Mouse (Mus musculus) gastrocnemius, adult 2 months (tissue): ENCODE data around the gene Mapk7. TPM values are rescaled to one million over a fixed set of nuclear protein-coding genes. Genes with fewer than 3 reads are reported as not detected.

ENCODE experiments used
- DNase-seq: peaks from one replicate; pipeline ENCODE4 v3.0.0; 2022
- H3K27ac ChIP-seq: fragments of 200-600 bp; 2 replicates; pipeline ENCODE4 v1.8.1; 2022; ENCODE audit warnings: mild to moderate bottlenecking
- H3K4me3 ChIP-seq: fragments of 200-600 bp; 2 replicates; pipeline ENCODE4 v1.8.1; 2022; ENCODE audit warnings: mild to moderate bottlenecking, moderate library complexity
- CTCF ChIP-seq: fragments of 200-600 bp; IDR thresholded peaks from 2 replicates; pipeline ENCODE4 v1.8.1; 2022; ENCODE audit warnings: antibody characterized with exemption, mild to moderate bottlenecking, moderate library complexity
- intact Hi-C: fragments of 180-260 bp; cut with DNase I; formaldehyde crosslinking; loops from one replicate; pipeline ENCODE4 v1.15.1; 2025
- total RNA-seq, 2 experiments: library from RNA; stranded (reverse); gene quantifications; 2 replicates each; pipeline ENCODE4 v1.2.3; 2021

Gene Mapk7
- total RNA-seq, 2 experiments from 2014 or later: 2.7 to 2.9 TPM

GRCm38 (mm10) chr11:61473630-61474029 lies 20.6 kb downstream of the Mapk7 start:
- Histone ChIP-seq H3K4me3 (no peak overlapping the region), H3K27ac (no peak overlapping the region)
- intact Hi-C loops: no loop called here
- no peak for DNase-seq
- no peak for TF ChIP-seq CTCF

DNA sequence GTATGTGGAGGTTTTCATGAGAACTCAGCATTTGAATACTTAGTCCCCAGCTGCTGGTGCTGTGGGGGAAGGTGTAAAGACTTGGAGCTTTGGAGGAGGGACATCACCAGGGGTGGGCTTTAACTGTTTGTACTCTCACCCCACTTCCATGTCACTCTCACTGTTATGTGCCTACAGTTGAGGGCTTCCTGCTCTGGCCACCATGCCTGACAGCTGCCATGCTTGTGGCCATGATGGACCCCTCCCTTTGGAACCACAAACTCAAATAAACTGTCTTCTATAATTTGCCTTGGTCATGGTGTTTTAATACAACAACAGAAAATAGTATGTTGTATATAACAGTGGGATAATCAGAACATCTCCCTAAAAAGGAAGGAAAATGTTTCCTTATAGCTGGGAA lies 23.3 kb downstream of the Mapk7 start:
- intact Hi-C loops: no loop called here
- no peak for DNase-seq
- no peak for TF ChIP-seq CTCF
- Histone ChIP-seq H3K27ac (no peak overlapping the region), H3K4me3 (no peak overlapping the region)

- no peak overlapping the region for H3K27ac ChIP-seq
- intact Hi-C loops: no loop called here
- DNase-seq: no peak
- no peak overlapping the region for H3K4me3 ChIP-seq
- TF ChIP-seq CTCF: no peak
Measured at GRCm38 (mm10) chr11:61469317-61469917, 24.8 kb downstream of the Mapk7 start.

- Histone ChIP-seq H3K4me3 (no peak overlapping the region), H3K27ac (no peak overlapping the region)
- no peak for TF ChIP-seq CTCF
- intact Hi-C loops: no loop called here
- no peak for DNase-seq
Measured at GRCm38 (mm10) chr11:61468534-61468933, 25.7 kb downstream of the Mapk7 start.

- H3K27ac ChIP-seq: no peak overlapping the region
- no peak for DNase-seq
- H3K4me3 ChIP-seq: no peak overlapping the region
- intact Hi-C loops: no loop called here
- TF ChIP-seq CTCF: no peak
Measured at GRCm38 (mm10) chr11:61465422-61465821, 28.8 kb downstream of the Mapk7 start.

- H3K4me3 ChIP-seq: no peak overlapping the region
- TF ChIP-seq CTCF: no peak
- intact Hi-C loops: no loop called here
- H3K27ac ChIP-seq: no peak overlapping the region
- DNase-seq: no peak
Measured at GRCm38 (mm10) chr11:61464071-61464470, 30.1 kb downstream of the Mapk7 start.

DNA sequence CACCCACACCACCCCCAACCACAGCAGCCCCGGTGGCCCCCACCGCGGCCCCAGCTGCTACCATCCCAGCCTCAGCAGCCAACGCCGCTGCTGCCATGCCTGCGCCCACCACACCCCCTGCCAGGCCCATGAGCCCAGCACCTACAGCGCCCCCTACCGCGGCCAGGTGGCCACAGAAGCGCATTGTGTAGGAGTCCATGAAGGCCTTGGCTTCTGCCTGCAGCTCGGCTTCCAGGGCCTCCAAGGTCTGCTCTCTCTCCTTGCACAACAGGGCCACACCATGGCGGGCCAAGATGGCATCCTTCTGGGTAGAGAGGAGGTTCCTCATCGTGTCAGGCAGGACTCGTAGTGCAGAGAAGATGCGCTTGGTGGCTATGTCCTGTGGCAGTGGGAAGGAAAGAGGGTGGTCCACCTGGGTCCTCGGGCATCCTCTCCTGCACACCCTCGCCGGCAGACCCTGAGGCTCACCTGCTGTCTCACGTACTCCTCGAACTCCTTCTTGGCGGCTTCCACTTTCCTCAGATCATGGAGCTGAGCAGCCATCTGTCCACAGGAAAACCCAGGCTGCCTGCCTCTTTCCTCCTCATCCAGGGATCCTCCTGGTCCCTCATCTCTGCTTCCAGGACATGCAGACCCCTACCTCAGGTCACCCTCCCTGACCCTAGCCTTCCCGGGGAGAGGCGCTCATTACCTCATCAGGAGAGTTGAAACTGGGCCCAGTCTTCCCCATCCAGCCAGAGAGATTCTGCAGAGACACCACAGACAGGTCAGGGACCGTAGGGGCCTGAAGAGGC lies 44.5 kb downstream of the Mapk7 start:
- intact Hi-C loops: no loop called here
- peak overlapping the region; percentile 57 for H3K27ac ChIP-seq
- no peak; the same call in 1 of the 2 replicates for TF ChIP-seq CTCF
- DNase-seq: peak; percentile 26
- H3K4me3 ChIP-seq: no peak overlapping the region

- no peak overlapping the region for H3K4me3 ChIP-seq
- intact Hi-C loops: no loop called here
- no peak for TF ChIP-seq CTCF
- H3K27ac ChIP-seq: peak overlapping the region; percentile 57
- peak; percentile 79 for DNase-seq
Measured at GRCm38 (mm10) chr11:61448599-61449225, 45.5 kb downstream of the Mapk7 start.

GRCm38 (mm10) chr11:61448041-61448440 lies 46.2 kb downstream of the Mapk7 start:
- Histone ChIP-seq H3K27ac (peak overlapping the region; percentile 53), H3K4me3 (no peak overlapping the region)
- DNase-seq: peak; percentile 36
- TF ChIP-seq CTCF: no peak
- intact Hi-C loops: no loop called here

DNA sequence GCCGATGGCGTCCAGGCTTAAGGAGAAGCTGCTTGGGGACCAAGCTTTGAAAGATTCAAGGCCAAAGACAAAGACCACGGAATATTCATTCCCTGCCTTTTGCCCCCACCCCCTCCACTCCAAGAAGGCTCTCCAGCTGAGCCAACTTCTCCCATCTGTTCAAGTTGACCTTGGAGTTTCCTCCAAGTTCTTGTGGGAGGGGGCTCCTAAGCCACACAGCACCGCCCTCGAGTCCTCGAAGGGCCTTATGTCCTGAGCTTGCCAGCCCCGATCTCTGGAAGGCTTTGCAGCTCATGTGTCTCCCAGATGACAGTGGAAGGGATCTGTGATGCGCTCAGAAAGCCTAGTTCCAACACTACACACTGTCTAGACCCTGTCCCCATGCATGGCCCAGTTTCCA lies 46.9 kb downstream of the Mapk7 start:
- H3K27ac ChIP-seq: peak overlapping the region; percentile 53; the same call in 1 of the 2 replicates
- H3K4me3 ChIP-seq: no peak overlapping the region
- intact Hi-C loops: no loop called here
- peak; percentile 40 for DNase-seq
- TF ChIP-seq CTCF: no peak

- no peak for DNase-seq
- no peak for TF ChIP-seq CTCF
- intact Hi-C loops: no loop called here
- H3K4me3 ChIP-seq: no peak overlapping the region
- H3K27ac ChIP-seq: no peak overlapping the region
Measured at GRCm38 (mm10) chr11:61443807-61444206, 50.4 kb downstream of the Mapk7 start.

GRCm38 (mm10) chr11:61441670-61442069 lies 52.5 kb downstream of the Mapk7 start:
- intact Hi-C loops: no loop called here
- no peak for TF ChIP-seq CTCF
- no peak for DNase-seq
- Histone ChIP-seq H3K4me3 (no peak overlapping the region), H3K27ac (no peak overlapping the region)

GRCm38 (mm10) chr11:61440416-61440815 lies 53.8 kb downstream of the Mapk7 start:
- H3K27ac ChIP-seq: no peak overlapping the region

More at GRCm38 (mm10) chr11:61440416-61440815, 53.8 kb downstream of the Mapk7 start:
- intact Hi-C loops: no loop called here
- TF ChIP-seq CTCF: no peak
- DNase-seq: no peak
- no peak overlapping the region for H3K4me3 ChIP-seq
